Mouse (Mus musculus): ENCODE measurements at regions not wholly inside any gene's neighbourhood (a gene's known extent, or its start where the extent isn't known, plus 50 kb on each side); places are given as distances from the start of the nearest gene placed in this dataset.

DNA sequence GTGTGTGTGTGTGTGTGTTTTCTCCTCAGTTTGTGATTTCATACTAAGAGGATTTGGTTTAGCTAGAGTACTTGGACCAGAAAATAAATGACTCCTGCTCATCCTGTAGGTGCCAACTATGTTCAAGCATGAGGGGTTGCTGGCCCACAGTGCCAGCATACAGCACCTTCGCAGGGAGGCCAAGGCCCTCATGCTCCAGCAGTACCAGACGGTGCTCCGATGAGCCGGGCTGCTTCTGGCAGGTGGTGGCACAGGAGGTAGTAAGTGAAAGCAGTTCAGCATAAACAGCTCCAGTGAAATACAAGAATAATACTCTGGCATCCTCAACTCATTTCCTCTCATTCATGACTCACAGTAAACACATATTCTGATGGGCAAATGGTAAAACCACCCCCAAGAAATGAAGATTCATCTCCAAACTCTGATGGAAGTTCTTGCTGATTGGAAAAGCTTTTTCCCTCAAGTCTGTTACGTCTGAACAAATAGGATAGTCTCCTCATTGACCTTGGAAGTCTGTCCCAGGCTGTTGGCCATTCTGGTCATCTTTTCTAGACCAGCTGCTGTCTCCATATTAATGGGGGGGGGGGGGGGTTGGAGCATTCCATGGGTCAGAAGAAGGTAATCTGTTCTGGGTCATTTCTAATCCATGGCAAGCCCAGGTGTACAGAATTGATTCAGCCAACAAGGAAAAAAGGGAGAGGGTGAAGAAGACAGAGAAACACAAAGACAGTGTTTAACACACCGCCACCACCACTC is 735.3 kb downstream of the Cypt12 start:
- WGBS: 92% methylated on average over 6 of the region's 6 CpGs
- Histone ChIP-seq H3K4me3 (no peak overlapping the region), H3K9ac (no peak overlapping the region), H3K9me3 (replicated peaks) (no peaks in the 10 kb centered on the region), H3K36me3 (ENCODE audit: poor library complexity, severe bottlenecking) (no peaks in the 10 kb centered on the region), H3K27me3 (no peaks in the 10 kb centered on the region), H3K27ac (no peak overlapping the region), H3K4me1 (no peaks in the 10 kb centered on the region), H3K4me2 (no peak overlapping the region)
- ATAC-seq: peak; percentile 51; the same call in 1 of the 2 replicates

GRCm38 (mm10) chr3:18695113-18695792 is 747.0 kb downstream of the Cypt12 start:
- ATAC-seq: peak; percentile 96
- H3K36me3 ChIP-seq (ENCODE audit: poor library complexity, severe bottlenecking): no peaks in the 10 kb centered on the region
- 64% methylated on average over 4 of the region's 4 CpGs for WGBS
- H3K27ac ChIP-seq: peak overlapping the region; percentile 49
- H3K4me1 ChIP-seq: peaks cover 12% of the 10 kb centered on the region
- no peaks in the 10 kb centered on the region for H3K9me3 ChIP-seq (replicated peaks)
- no peak overlapping the region for H3K4me3 ChIP-seq
- no peak overlapping the region for H3K9ac ChIP-seq
- H3K27me3 ChIP-seq: no peaks in the 10 kb centered on the region
- H3K4me2 ChIP-seq: no peak overlapping the region

DNA sequence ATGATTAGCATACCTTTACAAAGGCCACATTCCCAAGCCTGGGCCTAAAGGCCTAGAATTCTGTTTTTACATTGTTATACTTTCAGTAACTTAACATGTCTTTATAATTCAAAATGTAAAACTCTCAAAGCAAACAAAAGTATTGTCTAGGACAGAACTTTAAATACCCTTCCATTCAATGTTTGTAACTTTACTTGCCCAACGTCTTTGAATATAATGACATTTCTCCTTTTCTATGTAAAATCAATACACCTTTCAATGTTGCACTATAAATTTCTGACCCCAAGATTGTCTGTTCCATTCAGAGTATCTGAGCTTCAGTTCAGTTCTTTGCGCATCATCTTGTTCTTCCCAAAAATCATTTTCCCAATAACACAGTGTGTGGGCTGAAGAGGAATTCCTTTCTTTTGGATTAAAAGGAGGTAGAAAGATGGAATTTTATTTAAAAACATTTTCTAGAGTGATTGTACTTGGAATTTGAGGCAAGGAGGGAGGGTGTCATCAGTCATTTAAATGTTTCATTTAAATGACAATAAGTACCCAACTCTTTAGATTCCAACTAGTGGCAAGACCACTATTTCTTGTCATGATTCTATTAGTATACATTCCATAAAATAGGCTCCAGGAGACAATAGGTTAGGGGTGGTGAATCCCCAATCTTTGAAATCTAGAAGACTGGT is 748.9 kb downstream of the Cypt12 start:
- Histone ChIP-seq H3K4me2 (no peak overlapping the region), H3K27ac (no peak overlapping the region), H3K36me3 (ENCODE audit: poor library complexity, severe bottlenecking) (no peaks in the 10 kb centered on the region), H3K9me3 (replicated peaks) (no peaks in the 10 kb centered on the region), H3K4me3 (no peak overlapping the region), H3K9ac (no peak overlapping the region), H3K4me1 (peaks cover 12% of the 10 kb centered on the region), H3K27me3 (no peaks in the 10 kb centered on the region)
- 89% methylated on average over 2 of the region's 2 CpGs for WGBS
- no peak for ATAC-seq

DNA sequence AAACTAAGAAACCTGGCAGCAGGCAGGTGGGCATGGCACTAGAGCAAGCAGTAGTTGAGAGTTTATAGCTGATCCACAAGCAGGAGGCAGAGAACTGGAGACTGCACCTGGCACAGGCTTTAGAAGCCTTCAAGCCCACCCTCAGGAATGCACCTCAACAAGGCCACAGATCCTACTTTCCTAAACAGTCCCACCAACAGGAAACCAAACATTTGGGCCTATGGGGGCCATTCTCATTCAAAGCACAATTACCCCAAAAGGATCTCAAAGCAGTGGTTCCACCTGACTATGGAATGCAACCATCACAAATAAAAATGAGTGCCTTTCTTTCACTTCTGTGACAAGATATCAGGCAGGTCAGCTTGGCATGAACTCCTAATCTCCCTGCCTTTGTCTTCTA is 749.9 kb downstream of the Cypt12 start:
- ATAC-seq: no peak
- Histone ChIP-seq H3K4me3 (no peak overlapping the region), H3K4me2 (no peak overlapping the region), H3K9me3 (replicated peaks) (no peaks in the 10 kb centered on the region), H3K27me3 (no peaks in the 10 kb centered on the region), H3K9ac (no peak overlapping the region), H3K27ac (no peak overlapping the region), H3K36me3 (ENCODE audit: poor library complexity, severe bottlenecking) (no peaks in the 10 kb centered on the region), H3K4me1 (peaks cover 12% of the 10 kb centered on the region)

DNA sequence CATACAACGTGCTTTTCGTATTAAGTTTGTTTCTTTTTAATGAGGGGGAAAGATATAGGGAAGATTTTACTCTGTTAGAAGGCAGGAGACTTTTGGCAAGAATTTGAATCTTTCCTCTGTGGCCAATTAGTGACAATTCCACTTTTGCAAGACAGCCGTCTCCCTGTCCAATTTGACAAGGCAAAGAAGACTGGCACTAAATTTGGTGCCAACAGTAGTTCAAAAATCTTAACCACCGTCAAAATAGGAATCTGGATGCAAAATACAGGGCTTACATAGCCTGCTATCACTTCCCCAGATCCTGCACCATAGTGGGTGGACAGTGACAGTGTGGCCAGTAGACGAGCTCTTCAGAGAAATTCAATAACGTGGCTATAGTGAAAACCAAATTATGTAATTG is 757.0 kb downstream of the Cypt12 start:
- Histone ChIP-seq H3K9me3 (replicated peaks) (no peaks in the 10 kb centered on the region), H3K4me1 (peaks cover 17% of the 10 kb centered on the region), H3K27me3 (no peaks in the 10 kb centered on the region), H3K4me2 (no peak overlapping the region), H3K9ac (no peak overlapping the region), H3K36me3 (ENCODE audit: poor library complexity, severe bottlenecking) (no peaks in the 10 kb centered on the region), H3K4me3 (no peak overlapping the region), H3K27ac (peak overlapping the region; percentile 16; the same call in 1 of the 2 replicates)
- peak; percentile 49; the same call in 1 of the 2 replicates for ATAC-seq
- 61% methylated on average over 6 of the region's 6 CpGs for WGBS

DNA sequence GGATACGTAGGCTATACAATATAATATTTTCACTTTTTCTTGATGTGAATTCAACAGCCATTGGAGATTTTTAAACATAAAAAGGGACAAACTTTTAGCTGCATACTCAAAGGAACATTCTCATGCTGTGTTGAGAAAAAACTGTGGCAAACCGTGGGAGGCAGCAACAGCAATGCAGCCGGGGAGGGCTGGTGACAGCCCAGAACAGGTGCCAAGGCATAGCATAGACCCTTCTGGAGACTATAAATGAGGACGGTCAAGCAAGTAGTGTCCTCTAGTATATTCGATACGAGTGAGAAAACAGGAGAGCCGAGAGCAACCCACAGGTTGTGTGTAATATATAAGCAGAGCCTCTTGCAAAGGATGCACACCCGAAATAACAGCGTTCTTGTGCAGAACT is 757.5 kb downstream of the Cypt12 start:
- Histone ChIP-seq H3K36me3 (ENCODE audit: poor library complexity, severe bottlenecking) (no peaks in the 10 kb centered on the region), H3K4me3 (no peak overlapping the region), H3K9ac (no peak overlapping the region), H3K4me2 (no peak overlapping the region), H3K4me1 (peaks cover 17% of the 10 kb centered on the region), H3K9me3 (replicated peaks) (no peaks in the 10 kb centered on the region), H3K27ac (0 out of 2 replicates have a peak overlapping the region, but pooled peaks have one; percentile 3), H3K27me3 (no peaks in the 10 kb centered on the region)
- 68% methylated on average over 9 of the region's 9 CpGs for WGBS
- ATAC-seq: no peak

DNA sequence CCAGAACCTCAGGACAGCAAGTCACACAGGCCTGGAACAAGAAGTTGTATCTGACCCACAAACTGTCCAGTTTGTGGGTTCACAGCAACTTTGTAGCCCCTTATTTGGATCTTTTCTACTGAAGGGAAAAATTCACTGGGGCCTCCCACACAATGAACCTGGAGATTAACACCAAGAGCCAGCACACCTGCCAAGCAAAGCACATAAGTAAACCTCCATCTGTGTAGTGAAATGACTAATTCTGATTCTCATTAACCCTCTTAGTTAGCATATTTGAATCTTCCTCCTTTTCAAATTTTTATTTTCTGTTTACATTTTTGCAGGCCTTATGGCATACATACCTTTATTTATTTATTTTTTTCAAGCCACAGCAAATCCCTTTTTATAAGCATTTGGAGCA is 758.1 kb downstream of the Cypt12 start:
- Histone ChIP-seq H3K4me1 (peaks cover 17% of the 10 kb centered on the region), H3K27ac (no peak overlapping the region), H3K36me3 (ENCODE audit: poor library complexity, severe bottlenecking) (no peaks in the 10 kb centered on the region), H3K4me2 (no peak overlapping the region), H3K4me3 (no peak overlapping the region), H3K27me3 (no peaks in the 10 kb centered on the region), H3K9ac (no peak overlapping the region), H3K9me3 (replicated peaks) (no peaks in the 10 kb centered on the region)
- peak; percentile 63; the same call in 1 of the 2 replicates for ATAC-seq

- no peak overlapping the region for H3K4me2 ChIP-seq
- no peak overlapping the region for H3K4me3 ChIP-seq
- 87% methylated on average over 3 of the region's 3 CpGs for WGBS
- H3K27me3 ChIP-seq: no peaks in the 10 kb centered on the region
- H3K27ac ChIP-seq: no peak overlapping the region
- H3K9me3 ChIP-seq (replicated peaks): no peaks in the 10 kb centered on the region
- peaks cover 17% of the 10 kb centered on the region for H3K4me1 ChIP-seq
- no peak overlapping the region for H3K9ac ChIP-seq
- no peaks in the 10 kb centered on the region for H3K36me3 ChIP-seq (ENCODE audit: poor library complexity, severe bottlenecking)
- peak; percentile 54; the same call in 1 of the 2 replicates for ATAC-seq
Measured at GRCm38 (mm10) chr3:18707730-18708129, 759.5 kb downstream of the Cypt12 start.

DNA sequence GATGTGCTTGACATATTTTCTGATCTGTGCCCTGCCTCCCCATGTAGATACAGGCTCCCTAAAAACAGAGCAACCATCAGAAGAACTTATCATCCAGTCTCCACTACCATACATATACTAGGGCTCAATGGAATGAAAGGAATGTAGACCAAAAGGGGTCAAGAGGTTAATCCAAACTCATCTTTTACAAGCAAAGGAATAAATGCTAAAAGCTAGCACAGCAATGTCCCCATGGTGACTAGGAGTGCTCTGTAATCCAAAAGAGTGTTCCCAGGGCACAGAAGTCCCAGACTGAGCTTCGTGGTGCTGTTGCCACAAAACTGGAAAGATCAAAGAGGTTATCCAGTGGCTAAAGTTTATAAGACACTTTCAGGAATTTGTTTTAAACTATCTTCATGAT is 763.5 kb downstream of the Cypt12 start:
- H3K4me3 ChIP-seq: no peak overlapping the region
- no peak overlapping the region for H3K4me2 ChIP-seq
- no peaks in the 10 kb centered on the region for H3K4me1 ChIP-seq
- no peak overlapping the region for H3K9ac ChIP-seq
- no peaks in the 10 kb centered on the region for H3K9me3 ChIP-seq (replicated peaks)
- WGBS: 21% methylated on average over 1 of the region's 1 CpGs
- no peaks in the 10 kb centered on the region for H3K27me3 ChIP-seq
- no peak overlapping the region for H3K27ac ChIP-seq
- no peaks in the 10 kb centered on the region for H3K36me3 ChIP-seq (ENCODE audit: poor library complexity, severe bottlenecking)
- ATAC-seq: no peak

GRCm38 (mm10) chr3:18713986-18714385 is 765.8 kb downstream of the Cypt12 start:
- H3K9ac ChIP-seq: no peak overlapping the region
- no peak overlapping the region for H3K27ac ChIP-seq
- H3K9me3 ChIP-seq (replicated peaks): no peaks in the 10 kb centered on the region
- no peaks in the 10 kb centered on the region for H3K4me1 ChIP-seq
- no peak overlapping the region for H3K4me2 ChIP-seq
- no peaks in the 10 kb centered on the region for H3K36me3 ChIP-seq (ENCODE audit: poor library complexity, severe bottlenecking)
- H3K27me3 ChIP-seq: no peaks in the 10 kb centered on the region
- ATAC-seq: peak; percentile 65
- no peak overlapping the region for H3K4me3 ChIP-seq
- 80% methylated on average over 7 of the region's 7 CpGs for WGBS

- peak; percentile 87 for ATAC-seq
- no peak overlapping the region for H3K27ac ChIP-seq
- 75% methylated on average over 9 of the region's 9 CpGs for WGBS
Measured at GRCm38 (mm10) chr3:18714968-18715630, 766.9 kb downstream of the Cypt12 start.

GRCm38 (mm10) chr3:18715776-18716175 is 767.6 kb downstream of the Cypt12 start:
- peak; percentile 87 for ATAC-seq
- no peak overlapping the region for H3K27ac ChIP-seq
- WGBS: 58% methylated on average over 5 of the region's 5 CpGs

More at GRCm38 (mm10) chr3:18714968-18715630, 766.9 kb downstream of the Cypt12 start:
- Histone ChIP-seq H3K4me2 (no peak overlapping the region), H3K4me3 (no peak overlapping the region), H3K36me3 (ENCODE audit: poor library complexity, severe bottlenecking) (no peaks in the 10 kb centered on the region), H3K9ac (no peak overlapping the region), H3K4me1 (no peaks in the 10 kb centered on the region), H3K9me3 (replicated peaks) (no peaks in the 10 kb centered on the region), H3K27me3 (no peaks in the 10 kb centered on the region)

More at GRCm38 (mm10) chr3:18715776-18716175, 767.6 kb downstream of the Cypt12 start:
- H3K9ac ChIP-seq: no peak overlapping the region
- H3K4me1 ChIP-seq: no peaks in the 10 kb centered on the region
- H3K4me3 ChIP-seq: no peak overlapping the region
- no peaks in the 10 kb centered on the region for H3K9me3 ChIP-seq (replicated peaks)
- H3K4me2 ChIP-seq: no peak overlapping the region
- H3K36me3 ChIP-seq (ENCODE audit: poor library complexity, severe bottlenecking): no peaks in the 10 kb centered on the region
- no peaks in the 10 kb centered on the region for H3K27me3 ChIP-seq
